Mouse (Mus musculus) ES-CJ7 (cell line): ENCODE results near the gene Scarf2.

Source experiments
- DNase-seq: peaks from one replicate; pipeline ENCODE4 v3.0.0; 2011; ENCODE audit warnings: low read depth, low spot score

The Scarf2 gene

GRCm38 (mm10) chr16:17798321-17799180 is 1.5 kb downstream of the Scarf2 start:
- no peak for DNase-seq

- DNase-seq: no peak
Measured at GRCm38 (mm10) chr16:17799584-17799983, 2.5 kb downstream of the Scarf2 start.

DNA sequence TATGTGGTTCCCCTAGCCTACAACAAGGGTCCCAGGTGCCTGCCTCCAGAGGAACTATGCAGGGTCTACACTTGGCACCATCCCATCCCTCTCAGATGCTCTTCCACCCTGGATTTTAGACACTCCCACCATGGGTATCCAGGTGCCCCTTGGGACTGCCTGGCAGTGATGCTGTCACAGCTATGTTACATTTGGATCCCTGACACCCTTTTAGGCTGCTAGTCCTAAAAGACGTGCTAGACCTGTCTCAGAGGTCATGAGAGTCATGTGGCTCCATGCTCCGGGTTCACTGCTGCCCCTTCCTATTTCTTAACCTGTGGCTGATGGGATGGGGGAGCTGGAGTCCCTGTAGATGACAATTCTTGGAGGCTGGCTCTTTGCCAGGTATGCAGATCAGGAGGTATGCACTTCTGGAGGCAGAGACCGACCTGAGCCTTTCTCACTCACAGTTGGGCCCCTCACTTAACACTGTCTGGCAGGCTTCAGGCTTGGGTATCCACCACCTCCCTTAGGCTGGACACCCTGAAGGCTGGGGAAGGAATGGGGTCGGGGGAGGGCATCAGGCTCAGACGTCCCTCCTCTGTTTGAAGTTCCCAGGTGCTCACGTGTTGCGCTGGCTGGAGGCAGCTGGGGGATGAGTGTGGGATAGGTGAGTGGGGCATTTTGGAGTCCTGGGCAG is 4.8 kb downstream of the Scarf2 start:
- no peak for DNase-seq

- DNase-seq: no peak
Measured at GRCm38 (mm10) chr16:17802456-17802838, 5.4 kb downstream of the Scarf2 start.

DNA sequence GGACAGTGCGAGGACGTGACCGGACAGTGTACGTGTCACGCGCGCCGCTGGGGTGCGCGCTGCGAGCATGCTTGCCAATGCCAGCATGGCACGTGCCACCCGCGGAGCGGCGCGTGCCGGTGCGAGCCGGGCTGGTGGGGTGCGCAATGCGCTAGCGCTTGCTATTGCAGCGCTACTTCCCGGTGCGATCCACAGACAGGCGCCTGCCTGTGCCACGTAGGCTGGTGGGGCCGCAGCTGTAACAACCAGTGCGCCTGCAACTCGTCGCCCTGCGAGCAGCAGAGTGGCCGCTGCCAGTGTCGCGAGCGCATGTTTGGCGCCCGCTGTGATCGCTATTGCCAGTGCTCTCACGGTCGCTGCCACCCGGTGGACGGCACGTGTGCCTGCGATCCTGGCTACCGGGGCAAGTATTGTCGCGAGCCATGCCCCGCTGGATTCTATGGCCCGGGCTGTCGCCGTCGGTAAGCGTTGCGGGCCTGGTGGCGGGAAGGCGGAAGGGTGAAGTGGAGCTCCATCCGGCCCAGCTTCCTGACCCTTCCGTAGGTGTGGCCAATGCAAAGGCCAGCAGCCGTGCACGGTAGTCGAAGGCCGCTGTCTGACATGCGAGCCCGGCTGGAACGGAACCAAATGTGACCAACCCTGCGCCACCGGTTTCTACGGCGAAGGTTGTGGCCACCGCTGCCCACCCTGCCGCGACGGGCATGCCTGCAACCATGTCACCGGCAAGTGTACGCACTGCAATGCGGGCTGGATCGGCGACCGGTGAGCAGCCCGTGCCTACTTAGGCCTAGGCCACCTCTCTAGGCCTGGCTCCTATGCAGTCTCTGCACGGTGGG is 6.0 kb downstream of the Scarf2 start:
- peak; percentile 25 for DNase-seq

DNA sequence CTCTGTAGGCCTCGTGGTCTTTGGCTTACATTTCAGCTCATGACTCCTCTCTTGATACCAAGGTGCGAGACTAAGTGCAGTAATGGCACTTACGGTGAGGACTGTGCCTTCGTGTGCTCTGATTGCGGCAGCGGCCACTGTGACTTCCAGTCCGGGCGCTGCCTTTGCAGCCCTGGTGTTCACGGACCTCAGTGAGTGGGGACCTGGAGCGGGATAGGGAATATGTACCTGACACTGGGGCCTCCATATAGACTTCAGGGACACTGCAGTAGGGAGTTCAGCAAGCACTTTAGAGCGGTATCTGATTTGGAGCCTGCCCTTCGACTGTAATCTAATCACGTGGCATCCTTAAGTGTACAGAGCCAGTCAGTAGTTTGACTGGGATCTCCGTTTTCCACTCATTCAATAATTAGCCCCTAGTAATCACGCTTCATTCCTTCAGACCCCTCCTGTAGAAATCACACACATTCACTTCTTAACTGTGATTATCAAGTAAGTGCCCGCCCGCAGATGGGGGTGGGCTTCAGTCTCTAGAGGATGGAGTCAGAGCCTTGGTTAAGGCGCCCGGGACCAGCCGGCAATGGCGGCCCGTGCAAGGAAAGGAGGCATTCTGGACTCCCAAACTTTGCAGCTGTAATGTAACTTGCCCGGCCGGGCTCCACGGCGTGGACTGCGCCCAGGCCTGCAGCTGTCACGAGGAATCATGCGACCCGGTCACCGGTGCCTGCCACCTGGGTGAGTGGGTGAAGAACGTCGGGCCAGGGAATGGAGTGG is 6.8 kb downstream of the Scarf2 start:
- no peak for DNase-seq

DNA sequence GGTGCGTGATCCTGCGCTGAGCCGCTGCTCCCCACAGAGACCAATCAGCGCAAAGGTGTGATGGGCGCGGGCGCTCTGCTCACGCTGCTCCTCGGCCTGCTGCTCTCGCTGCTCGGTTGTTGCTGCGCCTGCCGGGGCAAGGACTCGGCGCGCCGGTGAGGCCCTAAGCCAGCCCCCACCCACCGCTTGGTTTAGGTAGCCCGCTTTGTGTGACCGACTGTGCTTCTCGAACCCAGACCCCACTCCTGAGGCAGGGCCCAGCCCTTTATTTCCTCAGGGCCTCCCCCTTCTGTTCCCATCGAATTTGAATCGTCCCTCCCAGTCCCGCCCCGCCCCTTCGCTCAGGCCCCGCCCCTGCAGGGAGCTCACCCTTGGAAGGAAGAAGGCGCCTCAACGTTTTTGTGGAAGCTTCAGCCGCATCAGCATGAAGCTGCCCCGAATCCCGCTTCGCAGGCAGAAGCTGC is 7.4 kb downstream of the Scarf2 start:
- DNase-seq: peak; percentile 75

DNA sequence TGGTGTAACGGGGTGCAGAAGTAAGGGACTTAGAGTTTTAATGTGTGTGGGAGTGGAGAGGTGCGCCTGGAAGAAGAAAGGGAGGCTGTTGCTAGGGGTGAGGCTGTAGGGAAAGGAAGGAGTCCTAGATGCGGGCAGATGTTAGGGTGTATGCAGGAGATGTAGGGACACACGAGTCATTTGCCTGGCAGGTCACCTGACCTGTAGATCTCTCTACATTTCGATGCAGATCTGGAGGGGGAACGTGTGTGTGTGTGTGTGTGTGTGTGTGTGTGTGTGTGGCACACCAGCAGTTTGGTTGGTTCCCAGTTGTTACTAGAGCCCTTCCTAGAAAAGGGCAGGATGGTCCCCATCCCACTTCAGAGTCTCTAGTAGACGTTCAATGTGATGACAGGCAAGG is 7.9 kb downstream of the Scarf2 start:
- no peak for DNase-seq

GRCm38 (mm10) chr16:17806581-17807191 is 9.6 kb downstream of the Scarf2 start:
- no peak for DNase-seq

DNA sequence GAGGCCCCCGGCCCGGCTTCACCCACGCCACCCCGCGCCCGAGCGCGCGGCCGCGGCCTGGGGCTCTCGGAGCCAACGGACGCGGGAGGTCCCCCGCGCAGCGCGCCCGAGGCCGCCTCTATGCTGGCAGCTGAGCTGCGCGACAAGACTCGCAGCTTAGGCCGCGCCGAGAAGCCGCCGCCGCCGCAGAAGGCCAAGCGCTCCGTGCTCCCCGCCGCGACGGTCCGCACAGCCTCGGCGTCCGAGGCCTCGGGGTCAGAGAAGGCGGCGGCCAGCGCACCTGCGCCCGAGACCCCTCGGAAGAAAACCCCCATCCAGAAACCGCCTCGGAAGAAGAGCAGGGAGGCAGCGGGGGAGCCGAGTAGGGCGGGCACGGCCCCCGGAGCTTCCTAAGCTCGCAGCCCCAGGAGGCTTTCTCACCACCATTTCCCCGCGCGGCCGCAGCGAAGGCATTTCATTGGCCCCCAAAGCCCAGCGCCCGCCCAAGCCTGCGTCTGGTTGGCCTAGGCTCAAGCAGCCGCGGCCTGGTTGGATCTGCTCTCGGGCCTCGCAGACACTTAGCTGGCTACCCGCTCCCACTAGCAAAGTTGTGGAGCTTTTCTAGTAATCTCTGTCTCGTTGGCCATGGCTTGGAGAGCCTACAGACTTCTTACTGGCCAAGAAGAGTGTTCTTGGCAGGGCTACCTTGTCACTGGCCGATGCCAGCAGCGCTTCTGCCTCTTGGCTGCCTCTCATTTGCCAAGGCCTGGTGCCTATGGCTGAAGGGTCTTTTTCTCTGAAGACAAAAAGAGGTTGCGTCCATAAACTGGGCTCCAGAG is 10.3 kb downstream of the Scarf2 start:
- DNase-seq: peak; percentile 87

DNA sequence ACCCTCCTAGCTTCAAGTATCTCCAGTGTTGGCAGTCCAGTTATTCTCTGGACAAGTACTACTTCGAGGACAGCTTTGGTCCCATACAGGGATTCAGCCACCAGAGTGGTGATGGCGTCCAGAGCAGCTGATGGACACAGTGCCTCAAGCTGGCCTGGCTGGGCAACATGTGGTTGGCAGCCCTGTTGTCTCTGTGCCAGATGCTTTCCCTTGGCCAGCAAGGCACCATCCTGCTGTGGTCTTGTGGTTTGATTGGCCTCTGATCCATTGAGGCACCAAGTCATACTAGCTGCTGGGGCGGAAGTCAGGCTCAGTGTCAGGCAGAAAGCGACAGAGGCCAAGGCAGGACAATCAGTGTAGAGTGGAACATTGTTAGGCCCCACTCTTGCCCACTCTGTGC is 12.0 kb downstream of the Scarf2 start:
- DNase-seq: no peak

DNA sequence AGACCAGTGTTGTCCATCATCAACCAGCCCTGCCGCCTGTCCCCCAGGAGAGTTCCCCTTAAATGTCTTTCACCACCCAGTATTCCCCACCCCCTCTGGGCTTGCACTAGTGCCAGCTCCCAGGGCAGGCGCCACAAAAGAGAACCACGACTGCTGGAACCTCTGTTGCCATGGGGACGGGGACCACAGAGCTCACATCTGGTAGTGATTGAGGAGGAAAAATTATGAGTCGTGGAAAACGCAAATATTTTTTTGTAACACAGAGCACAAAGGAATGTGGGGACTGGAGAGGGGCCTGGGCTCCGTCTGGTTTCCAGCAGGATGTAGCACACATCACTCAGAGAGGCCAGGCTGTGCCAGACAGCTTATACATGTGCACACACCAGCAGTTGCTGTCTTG is 12.6 kb downstream of the Scarf2 start:
- DNase-seq: no peak

DNA sequence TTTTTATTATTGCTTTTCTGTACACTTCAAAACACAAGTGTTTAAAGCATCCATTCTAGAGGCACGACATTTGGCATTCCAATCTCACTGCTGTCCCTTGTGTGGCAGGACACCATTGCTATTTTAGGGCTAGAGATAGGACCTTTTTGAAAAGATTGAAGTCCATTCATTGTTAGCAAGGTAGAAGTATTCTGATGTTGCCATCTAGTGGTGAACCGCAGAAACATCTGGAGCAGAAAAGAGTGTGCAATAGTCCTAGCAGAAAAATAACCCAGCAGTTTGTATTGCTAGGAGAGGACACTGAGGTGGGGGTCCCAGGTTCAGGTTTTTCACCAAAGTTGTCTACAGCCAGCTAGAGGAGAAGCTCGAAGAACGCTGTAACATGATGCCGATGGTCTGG is 15.0 kb downstream of the Scarf2 start:
- DNase-seq: no peak

DNA sequence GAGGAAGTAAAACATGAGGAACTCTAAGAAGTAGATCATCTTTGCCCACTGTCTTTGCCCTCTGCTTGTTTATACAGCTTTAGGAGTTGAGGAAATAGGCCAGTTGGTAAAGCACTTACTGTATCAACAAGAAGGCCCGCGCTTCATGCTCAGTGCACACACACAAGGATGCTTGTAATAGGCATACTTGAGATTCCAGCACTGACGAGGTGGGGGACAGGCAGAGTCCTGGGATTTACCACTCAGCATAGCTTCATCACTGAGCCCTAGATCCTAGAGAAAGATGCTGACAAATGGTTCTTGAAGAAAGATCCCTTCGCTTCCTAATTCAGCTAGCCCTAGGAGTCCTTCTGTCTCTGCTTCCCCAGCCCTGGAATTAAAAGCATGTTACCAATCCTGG is 16.1 kb downstream of the Scarf2 start:
- no peak for DNase-seq

- DNase-seq: peak; percentile 84
Measured at GRCm38 (mm10) chr16:17815411-17816402, 18.6 kb downstream of the Scarf2 start.

DNA sequence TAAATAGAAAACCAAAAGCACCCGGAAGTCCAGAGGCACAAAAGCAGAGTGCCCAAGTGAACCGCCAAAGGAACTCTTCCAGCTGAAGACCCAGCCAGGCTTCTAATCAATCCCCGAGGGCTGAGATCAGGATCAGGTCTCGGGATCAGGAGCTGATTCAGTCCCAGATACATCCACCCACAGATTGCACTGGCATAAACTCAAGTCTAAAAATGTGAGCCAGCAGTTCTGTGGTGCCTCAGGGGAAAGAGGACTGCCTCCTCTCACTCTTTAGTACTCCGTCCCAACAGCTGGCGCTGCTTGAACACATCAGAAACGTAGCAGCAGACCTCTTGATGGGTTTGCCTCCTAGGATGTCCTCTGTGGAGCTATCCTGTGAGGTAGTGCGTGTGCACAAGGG is 19.4 kb downstream of the Scarf2 start:
- no peak for DNase-seq

DNA sequence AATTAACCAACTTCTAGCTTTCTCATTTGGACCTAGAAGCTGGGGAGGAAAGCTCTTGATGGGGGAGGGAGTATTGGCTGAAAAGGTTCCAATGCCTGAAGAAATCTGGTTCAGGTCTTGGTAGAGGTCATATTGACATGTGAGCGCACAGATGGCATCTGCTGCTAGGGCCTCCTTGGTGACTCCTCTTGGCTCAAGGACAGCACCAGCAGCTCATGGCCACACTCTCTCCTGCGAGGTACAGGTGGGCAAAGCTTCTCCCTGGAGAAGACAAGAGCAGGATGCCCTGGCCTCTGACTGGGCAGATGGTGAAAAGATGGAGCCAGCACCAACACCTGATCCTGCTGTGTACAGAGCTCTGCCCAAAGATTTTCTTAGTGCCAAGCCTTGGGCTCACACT is 29.4 kb downstream of the Scarf2 start:
- DNase-seq: no peak

DNA sequence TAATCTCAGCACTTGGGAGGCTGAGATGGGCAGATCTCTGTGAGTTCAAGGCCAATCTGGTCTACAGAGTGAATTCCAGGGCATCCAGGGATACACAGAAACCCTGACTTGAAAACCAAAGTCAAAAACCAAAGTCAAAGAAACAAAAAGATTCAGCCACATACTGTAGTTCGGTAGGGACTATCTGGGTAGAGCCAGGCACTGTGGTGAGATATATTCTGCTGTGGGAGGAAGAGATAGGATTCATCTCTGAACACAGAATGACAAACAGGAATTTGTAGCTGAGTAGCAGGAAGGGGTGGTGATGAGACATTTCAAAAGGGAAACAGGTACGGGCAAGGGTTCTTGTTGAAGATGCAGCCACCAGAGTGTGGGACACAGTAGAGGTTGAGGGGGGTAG is 31.1 kb downstream of the Scarf2 start:
- no peak for DNase-seq

DNA sequence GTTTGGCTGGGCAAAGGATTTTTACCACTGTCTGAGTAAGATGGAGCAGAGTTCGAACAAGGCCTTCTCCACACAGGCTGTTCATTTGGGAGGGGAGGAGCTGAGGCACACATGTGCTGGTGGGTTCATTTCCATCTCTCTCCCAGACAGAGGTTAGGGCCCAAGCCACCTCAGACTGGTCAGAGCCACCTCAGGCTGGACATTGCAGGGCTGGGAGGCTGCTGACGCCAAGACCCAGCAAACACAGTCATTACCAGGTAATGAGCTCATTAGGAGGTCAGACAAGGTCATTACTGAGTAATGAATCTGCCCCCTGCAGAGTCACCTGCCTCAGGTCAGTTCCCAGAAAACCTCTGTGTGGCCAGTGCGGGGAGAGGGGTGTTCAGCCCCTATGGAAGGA is 31.8 kb downstream of the Scarf2 start:
- DNase-seq: peak; percentile 33
